10 mouse cellular contexts compared by ENCODE assay signal in the genomic region with DNA sequence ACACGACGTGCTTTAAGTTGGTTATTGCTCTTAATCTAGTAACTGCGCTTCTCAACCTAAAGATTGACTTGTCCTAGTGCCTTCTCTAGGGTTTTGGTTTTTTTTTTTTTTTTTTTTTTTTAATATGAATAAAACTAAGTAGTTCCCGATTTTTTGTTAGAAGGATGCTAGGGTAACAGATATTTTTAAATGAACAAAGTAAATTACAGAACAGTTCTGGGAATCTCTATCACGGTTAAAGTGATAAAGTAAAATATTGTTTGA. TPM values are rescaled to one million over a fixed set of nuclear protein-coding genes. Genes with fewer than 3 reads are reported as not detected.
DNase-seq lines count a peak whose midpoint lies in the region; ATAC-seq and TF ChIP-seq lines count a peak whose summit lies in the region.
"Had no signal": no experiment of that assay in that cellular context is flagged by ENCODE, and none has a peak within 500 bp of the region (broad histone marks: within the 10 kb centered on the region; RNA-seq: fewer than 3 reads in every experiment).

No protein-coding gene starts in this region.

- no peak overlapping the region for H3K27ac ChIP-seq in kidney, postnatal 0 days
- H3K27ac ChIP-seq in embryonic facial prominence, embryonic 10.5 days (replicated peaks), result peak overlapping the region; percentile 100
- no peak overlapping the region for H3K27ac ChIP-seq in hindbrain, postnatal 0 days
- H3K27ac ChIP-seq in midbrain, postnatal 0 days (ENCODE audit: low read depth, low read length), result no peak overlapping the region

- no peak for ATAC-seq in kidney, postnatal 0 days (replicated peaks; ENCODE audit: low FRiP score, low read depth)
- ATAC-seq in hindbrain, postnatal 0 days, result no peak
- ATAC-seq in midbrain, postnatal 0 days (ENCODE audit: low FRiP score), result no peak

- intact Hi-C loops in left cerebral cortex, postnatal 14 days (cut with DNase I), result no loop called here

- WGBS in kidney, postnatal 0 days, result 1% methylated on average over 5 of the region's 5 CpGs
- WGBS in embryonic facial prominence, embryonic 10.5 days, result 8% methylated on average over 5 of the region's 5 CpGs
- 5% methylated on average over 5 of the region's 5 CpGs for WGBS in hindbrain, postnatal 0 days
- 7% methylated on average over 5 of the region's 5 CpGs for WGBS in midbrain, postnatal 0 days

- DNase-seq in kidney, postnatal 0 days (ENCODE audit: low spot score), result no peak
- DNase-seq in kidney, postnatal 14 days, result no peak
- no peak for DNase-seq in embryonic facial prominence, embryonic 10.5 days (ENCODE audit: low spot score)
- no peak for DNase-seq in hindbrain, postnatal 0 days (ENCODE audit: low spot score)
- no peak for DNase-seq in midbrain, postnatal 0 days (ENCODE audit: low spot score)
- DNase-seq in layer of hippocampus, postnatal 10 days (ENCODE audit: low spot score in 2 of 2), result no peak
- no peak for DNase-seq in left cerebral cortex, postnatal 14 days (ENCODE audit: low spot score in 2 of 2)
- no peak for DNase-seq in embryo, embryonic 9.5 days (ENCODE audit: extremely low spot score)

- H3K27me3 ChIP-seq in kidney, postnatal 0 days (ENCODE audit: insufficient read depth, low read length), result no peaks in the 10 kb centered on the region
- no peaks in the 10 kb centered on the region for H3K27me3 ChIP-seq in embryonic facial prominence, embryonic 10.5 days (replicated peaks; ENCODE audit: low read depth, poor library complexity, severe bottlenecking)
- no peaks in the 10 kb centered on the region for H3K27me3 ChIP-seq in hindbrain, postnatal 0 days (ENCODE audit: insufficient read depth, low read length)
- no peaks in the 10 kb centered on the region for H3K27me3 ChIP-seq in midbrain, postnatal 0 days (ENCODE audit: insufficient read depth, low read length)

- H3K4me2 ChIP-seq in kidney, postnatal 0 days (ENCODE audit: low read length), result peak overlapping the region; percentile 61
- peak overlapping the region; percentile 94 for H3K4me2 ChIP-seq in hindbrain, postnatal 0 days (ENCODE audit: low read depth, low read length)
- peak overlapping the region; percentile 87 for H3K4me2 ChIP-seq in midbrain, postnatal 0 days (ENCODE audit: low read depth, low read length, poor library complexity, severe bottlenecking)

- 0 out of 2 replicates have a peak, but pooled peaks cover 7% of the 10 kb centered on the region for H3K4me1 ChIP-seq in kidney, postnatal 0 days (replicated peaks; ENCODE audit: insufficient read depth, low read length)
- H3K4me1 ChIP-seq in embryonic facial prominence, embryonic 10.5 days, result peaks cover 31% of the 10 kb centered on the region
- peaks cover 24% of the 10 kb centered on the region for H3K4me1 ChIP-seq in hindbrain, postnatal 0 days (ENCODE audit: insufficient read depth, low read length)
- H3K4me1 ChIP-seq in midbrain, postnatal 0 days (ENCODE audit: insufficient read depth, low read length), result peaks cover 10% of the 10 kb centered on the region; the same call in 1 of the 2 replicates

- peak overlapping the region; percentile 94 for H3K9ac ChIP-seq in kidney, postnatal 0 days (ENCODE audit: low read depth, low read length)
- peak overlapping the region; percentile 91 for H3K9ac ChIP-seq in hindbrain, postnatal 0 days (replicated peaks; ENCODE audit: low read length)
- no peak overlapping the region for H3K9ac ChIP-seq in midbrain, postnatal 0 days (replicated peaks; ENCODE audit: low read length, poor library complexity, severe bottlenecking)

- TF ChIP-seq CTCF in kidney, postnatal 0 days (IDR thresholded peaks at IDR 0.05; ENCODE audit: low read depth), result no peak
- no peak for TF ChIP-seq CTCF in hindbrain, postnatal 0 days (IDR thresholded peaks at IDR 0.05; ENCODE audit: low read depth)
- TF ChIP-seq CTCF in midbrain, postnatal 0 days (IDR thresholded peaks at IDR 0.05), result no peak

- H3K9me3 ChIP-seq in kidney, postnatal 0 days (replicated peaks; ENCODE audit: low read length), result no peaks in the 10 kb centered on the region
- H3K9me3 ChIP-seq in embryonic facial prominence, embryonic 10.5 days, result no peaks in the 10 kb centered on the region
- no peaks in the 10 kb centered on the region for H3K9me3 ChIP-seq in hindbrain, postnatal 0 days (ENCODE audit: low read length)
- no peaks in the 10 kb centered on the region for H3K9me3 ChIP-seq in midbrain, postnatal 0 days (ENCODE audit: low read length)

- peak overlapping the region; percentile 93 for H3K4me3 ChIP-seq in kidney, postnatal 0 days (replicated peaks; ENCODE audit: low read depth, low read length)
- H3K4me3 ChIP-seq in embryonic facial prominence, embryonic 10.5 days, result peak overlapping the region; percentile 89
- H3K4me3 ChIP-seq in hindbrain, postnatal 0 days (ENCODE audit: low read length), result peak overlapping the region; percentile 96
- H3K4me3 ChIP-seq in midbrain, postnatal 0 days (ENCODE audit: low read depth, low read length), result peak overlapping the region; percentile 93

- no peaks in the 10 kb centered on the region for H3K36me3 ChIP-seq in kidney, postnatal 0 days (ENCODE audit: insufficient read depth, low read length)
- peaks cover 32% of the 10 kb centered on the region for H3K36me3 ChIP-seq in embryonic facial prominence, embryonic 10.5 days (replicated peaks)
- no peaks in the 10 kb centered on the region for H3K36me3 ChIP-seq in hindbrain, postnatal 0 days (ENCODE audit: insufficient read depth, low read length)
- H3K36me3 ChIP-seq in midbrain, postnatal 0 days (ENCODE audit: insufficient read depth, low read length), result no peaks in the 10 kb centered on the region

RNA-seq across cellular contexts. Expression of a gene that starts 1.1 kb away (rescaled TPM):
- polyA plus RNA-seq in kidney, postnatal 0 days (2015; fragmentation: Nextera tagmentation; extraction: Ambion mirVana), result 184 and 193 TPM in 2 replicates
- polyA plus RNA-seq in embryonic facial prominence, embryonic 10.5 days (2016; fragmentation: Nextera tagmentation; extraction: Ambion mirVana), result 138 and 143 TPM in 2 replicates
- total RNA-seq in hindbrain, postnatal 0 days (2014; rRNA removed), result 31.3 and 35.7 TPM in 2 replicates
- 61.8 and 61.9 TPM in 2 replicates for polyA plus RNA-seq in hindbrain, postnatal 0 days (2015; fragmentation: Nextera tagmentation; extraction: Ambion mirVana)
- 29.3 and 31.2 TPM in 2 replicates for total RNA-seq in midbrain, postnatal 0 days (2014; rRNA removed)
- 44.5 and 48.2 TPM in 2 replicates for polyA plus RNA-seq in midbrain, postnatal 0 days (2015; fragmentation: Nextera tagmentation; extraction: Ambion mirVana)
- total RNA-seq in layer of hippocampus, postnatal 10 days (2021), result 10 to 100 TPM; 46.7 to 50.9 TPM
- 10 to 100 TPM; 56.1 to 57.1 TPM for total RNA-seq in left cerebral cortex, postnatal 14 days (2021)

RNA-seq across cellular contexts. Expression of a gene that starts 30.1 kb away (rescaled TPM):
- polyA plus RNA-seq in kidney, postnatal 0 days (2015; fragmentation: Nextera tagmentation; extraction: Ambion mirVana), result 3.3 and 4.6 TPM in 2 replicates
- 0.80 and 0.93 TPM in 2 replicates for polyA plus RNA-seq in embryonic facial prominence, embryonic 10.5 days (2016; fragmentation: Nextera tagmentation; extraction: Ambion mirVana)
- total RNA-seq in hindbrain, postnatal 0 days (2014; rRNA removed), result 1.8 and 3.7 TPM in 2 replicates
- 6.5 and 7.7 TPM in 2 replicates for polyA plus RNA-seq in hindbrain, postnatal 0 days (2015; fragmentation: Nextera tagmentation; extraction: Ambion mirVana)
- total RNA-seq in midbrain, postnatal 0 days (2014; rRNA removed), result 1.8 and 2.3 TPM in 2 replicates
- polyA plus RNA-seq in midbrain, postnatal 0 days (2015; fragmentation: Nextera tagmentation; extraction: Ambion mirVana), result 4.7 and 5.3 TPM in 2 replicates
- 1 to 10 TPM; 6.9 to 7.8 TPM for total RNA-seq in layer of hippocampus, postnatal 10 days (2021)
- total RNA-seq in left cerebral cortex, postnatal 14 days (2021), result 1 to 10 TPM; 6.3 to 7.6 TPM
- total RNA-seq: gastrocnemius, adult 18-20 months; neutrophil, adult 5-6 weeks had no signal

RNA-seq across cellular contexts. Expression of a gene that starts 30.2 kb away (rescaled TPM):
- 70.4 and 79.8 TPM in 2 replicates for polyA plus RNA-seq in kidney, postnatal 0 days (2015; fragmentation: Nextera tagmentation; extraction: Ambion mirVana)
- 61.2 and 65.7 TPM in 2 replicates for polyA plus RNA-seq in embryonic facial prominence, embryonic 10.5 days (2016; fragmentation: Nextera tagmentation; extraction: Ambion mirVana)
- 48.0 and 74.5 TPM in 2 replicates for total RNA-seq in hindbrain, postnatal 0 days (2014; rRNA removed)
- polyA plus RNA-seq in hindbrain, postnatal 0 days (2015; fragmentation: Nextera tagmentation; extraction: Ambion mirVana), result 50.5 and 52.3 TPM in 2 replicates
- 34.4 and 36.9 TPM in 2 replicates for total RNA-seq in midbrain, postnatal 0 days (2014; rRNA removed)
- polyA plus RNA-seq in midbrain, postnatal 0 days (2015; fragmentation: Nextera tagmentation; extraction: Ambion mirVana), result 43.5 and 44.0 TPM in 2 replicates
- total RNA-seq in layer of hippocampus, postnatal 10 days (2021), result 10 to 100 TPM; 21.2 to 26.2 TPM
- total RNA-seq in left cerebral cortex, postnatal 14 days (2021), result 10 to 100 TPM; 20.8 to 24.7 TPM

RNA-seq across cellular contexts. Expression of a gene that starts 44.2 kb away (rescaled TPM):
- 19.6 and 19.9 TPM in 2 replicates for polyA plus RNA-seq in kidney, postnatal 0 days (2015; fragmentation: Nextera tagmentation; extraction: Ambion mirVana)
- polyA plus RNA-seq in embryonic facial prominence, embryonic 10.5 days (2016; fragmentation: Nextera tagmentation; extraction: Ambion mirVana), result 44.5 and 48.0 TPM in 2 replicates
- total RNA-seq in hindbrain, postnatal 0 days (2014; rRNA removed), result 27.9 and 53.5 TPM in 2 replicates
- polyA plus RNA-seq in hindbrain, postnatal 0 days (2015; fragmentation: Nextera tagmentation; extraction: Ambion mirVana), result 22.2 and 23.6 TPM in 2 replicates
- total RNA-seq in midbrain, postnatal 0 days (2014; rRNA removed), result 24.1 and 24.6 TPM in 2 replicates
- polyA plus RNA-seq in midbrain, postnatal 0 days (2015; fragmentation: Nextera tagmentation; extraction: Ambion mirVana), result 18.7 and 21.2 TPM in 2 replicates
- total RNA-seq in layer of hippocampus, postnatal 10 days (2021), result 10 to 100 TPM; 41.9 to 42.5 TPM
- 10 to 100 TPM; 19.4 to 27.0 TPM for total RNA-seq in left cerebral cortex, postnatal 14 days (2021)
